Mouse (Mus musculus) left cerebral cortex, postnatal 4 days (tissue): ENCODE measurements around the gene Gm10717. TPM values are rescaled to one million over a fixed set of nuclear protein-coding genes. Genes with fewer than 3 reads are reported as not detected.
"Not testable (repeated sequence)": the region's sequence is repeated elsewhere in the genome, so short reads cannot be mapped to it uniquely, and the experiment has no call there.

ENCODE experiments used
- DNase-seq: peaks from one replicate; pipeline ENCODE4 v3.0.0-alpha.2; 2022
- intact Hi-C: fragments of 180-260 bp; cut with DNase I; formaldehyde crosslinking; loops from one replicate; pipeline ENCODE4 v1.15.1; 2025
- microRNA-seq: library from miRNA; unstranded; fragments of <30 nt; microRNA quantifications from one replicate; pipeline ENCODE4 v1.2.0, GENCODE M21; 2022
- total RNA-seq, 2 experiments: library from RNA; stranded (reverse); gene quantifications; 2 replicates each; pipeline ENCODE4 v1.2.3; 2021

The Gm10717 gene
- total RNA-seq, 2 experiments from 2014 or later = 0.90 to 1.3 TPM

DNA sequence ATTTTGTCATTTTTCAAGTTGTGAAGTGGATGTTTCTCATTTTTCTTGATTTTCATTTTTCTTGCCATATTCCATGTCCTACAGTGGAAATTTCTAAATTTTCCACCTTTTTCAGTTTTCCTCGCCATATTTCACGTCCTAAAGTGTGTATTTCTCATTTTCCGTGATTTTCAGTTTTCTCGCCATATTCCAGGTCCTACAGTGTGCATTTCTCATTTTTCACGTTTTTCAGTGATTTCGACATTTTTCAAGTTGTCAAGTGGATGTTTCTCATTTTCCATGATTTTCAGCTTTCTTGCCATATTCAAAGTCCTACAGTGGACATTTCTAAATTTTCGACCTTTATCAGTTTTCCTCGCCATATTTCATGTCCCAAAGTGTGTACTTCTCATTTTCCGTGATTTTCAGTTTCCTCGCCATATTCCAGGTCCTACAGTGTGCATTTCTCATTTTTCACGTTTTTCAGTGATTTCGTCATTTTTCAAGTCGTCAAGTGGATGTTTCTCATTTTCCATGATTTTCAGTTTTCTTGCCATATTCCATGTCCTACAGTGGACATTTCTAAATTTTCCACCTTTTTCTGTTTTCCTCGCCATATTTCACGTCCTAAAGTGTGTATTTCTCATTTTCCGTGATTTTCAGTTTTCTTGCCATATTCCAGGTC lies 1.1 kb upstream of the Gm10717 start:
- intact Hi-C loops, DNase-seq: not testable (repeated sequence)

DNA sequence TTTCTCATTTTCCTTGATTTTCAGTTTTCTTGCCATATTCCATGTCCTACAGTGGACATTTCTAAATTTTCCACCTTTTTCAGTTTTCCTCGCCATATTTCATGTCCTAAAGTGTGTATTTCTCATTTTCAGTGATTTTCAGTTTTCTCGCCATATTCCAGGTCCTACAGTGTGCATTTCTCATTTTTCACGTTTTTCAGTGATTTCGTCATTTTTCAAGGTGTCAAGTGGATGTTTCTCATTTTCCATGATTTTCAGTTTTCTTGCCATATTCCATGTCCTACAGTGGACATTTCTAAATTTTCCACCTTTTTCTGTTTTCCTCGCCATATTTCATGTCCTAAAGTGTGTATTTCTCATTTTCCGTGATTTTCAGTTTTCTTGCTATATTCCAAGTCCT lies 436 bp downstream of the Gm10717 start:
- DNase-seq, intact Hi-C loops: not testable (repeated sequence)

DNA sequence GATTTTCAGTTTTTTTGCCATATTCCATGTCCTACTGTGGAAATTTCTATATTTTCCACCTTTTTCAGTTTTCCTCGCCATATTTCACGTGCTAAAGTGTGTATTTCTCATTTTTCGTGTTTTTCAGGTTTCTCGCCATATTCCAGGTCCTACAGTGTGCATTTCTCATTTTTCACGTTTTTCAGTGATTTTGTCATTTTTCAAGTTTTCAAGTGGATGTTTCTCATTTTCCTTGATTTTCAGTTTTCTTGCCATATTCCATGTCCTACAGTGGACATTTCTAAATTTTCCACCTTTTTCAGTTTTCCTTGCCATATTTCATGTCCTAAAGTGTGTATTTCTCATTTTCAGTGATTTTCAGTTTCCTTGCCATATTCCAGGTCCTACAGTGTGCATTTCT lies 919 bp downstream of the Gm10717 start:
- DNase-seq, intact Hi-C loops: not testable (repeated sequence)

DNA sequence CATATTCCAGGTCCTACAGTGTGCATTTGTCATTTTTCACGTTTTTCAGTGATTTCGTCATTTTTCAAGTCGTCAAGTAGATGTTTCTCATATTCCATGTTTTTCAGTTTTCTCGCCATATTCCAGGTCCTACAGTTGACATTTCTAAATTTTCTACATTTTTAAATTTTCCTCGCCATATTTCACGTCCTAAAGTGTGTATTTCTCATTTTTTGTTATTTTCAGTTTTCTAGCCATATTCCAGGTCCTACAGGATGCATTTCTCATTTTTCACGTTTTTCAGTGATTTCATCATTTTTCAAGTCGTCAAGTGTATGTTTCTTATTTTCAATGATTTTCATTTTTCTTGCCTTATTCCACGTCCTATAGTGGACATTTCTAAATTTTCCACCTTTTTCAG lies 1.5 kb downstream of the Gm10717 start:
- intact Hi-C loops, DNase-seq: not testable (repeated sequence)

DNA sequence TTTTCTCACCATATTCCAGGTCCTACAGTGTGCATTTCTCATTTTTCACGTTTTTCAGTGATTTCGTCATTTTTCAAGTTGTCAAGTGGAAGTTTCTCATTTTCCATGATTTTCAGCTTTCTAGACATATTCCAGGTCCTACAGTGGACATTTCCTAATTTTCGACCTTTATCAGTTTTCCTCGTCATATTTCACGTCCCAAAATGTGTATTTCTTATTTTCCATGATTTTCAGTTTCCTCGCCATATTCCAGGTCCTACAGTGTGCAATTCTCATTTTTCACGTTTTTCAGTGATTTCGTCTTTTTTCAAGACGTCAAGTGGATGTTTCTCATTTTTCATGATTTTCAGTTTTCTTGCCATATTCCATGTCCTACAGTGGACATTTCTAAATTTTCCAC lies 2.0 kb downstream of the Gm10717 start:
- intact Hi-C loops, DNase-seq: not testable (repeated sequence)

DNA sequence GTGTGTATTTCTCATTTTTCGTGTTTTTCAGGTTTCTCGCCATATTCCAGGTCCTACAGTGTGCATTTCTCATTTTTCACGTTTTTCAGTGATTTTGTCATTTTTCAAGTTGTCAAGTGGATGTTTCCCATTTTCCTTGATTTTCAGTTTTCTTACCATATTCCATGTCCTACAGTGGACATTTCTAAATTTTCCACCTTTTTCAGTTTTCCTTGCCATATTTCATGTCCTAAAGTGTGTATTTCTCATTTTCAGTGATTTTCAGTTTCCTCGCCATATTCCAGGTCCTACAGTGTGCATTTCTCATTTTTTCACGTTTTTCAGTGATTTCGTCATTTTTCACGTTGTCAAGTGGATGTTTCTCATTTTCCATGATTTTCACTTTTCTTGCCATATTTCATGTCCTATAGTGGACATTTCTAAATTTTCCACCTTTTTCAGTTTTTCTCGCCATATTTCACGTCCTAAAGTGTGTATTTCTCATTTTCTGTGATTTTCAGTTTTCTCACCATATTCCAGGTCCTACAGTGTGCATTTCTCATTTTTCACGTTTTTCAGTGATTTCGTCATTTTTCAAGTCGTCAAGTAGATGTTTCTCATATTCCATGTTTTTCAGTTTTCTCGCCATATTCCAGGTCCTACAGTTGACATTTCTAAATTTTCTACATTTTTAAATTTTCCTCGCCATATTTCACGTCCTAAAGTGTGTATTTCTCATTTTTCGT lies 4.2 kb downstream of the Gm10717 start:
- intact Hi-C loops, DNase-seq: not testable (repeated sequence)

DNA sequence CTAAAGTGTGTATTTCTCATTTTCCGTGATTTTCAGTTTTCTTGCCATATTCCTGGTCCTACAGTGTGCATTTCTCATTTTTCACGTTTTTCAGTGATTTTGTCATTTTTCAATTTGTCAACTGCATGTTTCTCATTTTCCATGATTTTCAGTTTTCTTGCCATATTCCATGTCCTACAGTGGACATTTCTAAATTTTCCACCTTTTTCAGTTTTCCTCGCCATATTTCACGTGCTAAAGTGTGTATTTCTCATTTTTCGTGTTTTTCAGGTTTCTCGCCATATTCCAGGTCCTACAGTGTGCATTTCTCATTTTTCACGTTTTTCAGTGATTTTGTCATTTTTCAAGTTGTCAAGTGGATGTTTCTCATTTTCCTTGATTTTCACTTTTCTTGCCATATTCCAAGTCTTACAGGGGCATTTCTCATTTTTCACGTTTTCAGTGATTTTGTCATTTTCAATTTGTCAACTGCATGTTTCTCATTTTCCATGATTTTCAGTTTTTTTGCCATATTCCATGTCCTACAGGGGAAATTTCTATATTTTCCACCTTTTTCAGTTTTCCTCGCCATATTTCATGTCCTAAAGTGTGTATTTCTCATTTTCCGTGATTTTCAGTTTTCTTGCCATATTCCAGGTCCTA lies 5.6 kb downstream of the Gm10717 start:
- DNase-seq, intact Hi-C loops: not testable (repeated sequence)

DNA sequence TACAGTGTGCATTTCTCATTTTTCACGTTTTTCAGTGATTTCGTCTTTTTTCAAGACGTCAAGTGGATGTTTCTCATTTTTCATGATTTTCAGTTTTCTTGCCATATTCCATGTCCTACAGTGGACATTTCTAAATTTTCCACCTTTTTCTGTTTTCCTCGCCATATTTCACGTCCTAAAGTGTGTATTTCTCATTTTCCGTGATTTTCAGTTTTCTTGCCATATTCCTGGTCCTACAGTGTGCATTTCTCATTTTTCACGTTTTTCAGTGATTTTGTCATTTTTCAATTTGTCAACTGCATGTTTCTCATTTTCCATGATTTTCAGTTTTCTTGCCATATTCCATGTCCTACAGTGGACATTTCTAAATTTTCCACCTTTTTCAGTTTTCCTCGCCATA lies 9.1 kb downstream of the Gm10717 start, which contains the start of gene Gm17535:
Gene Gm17535, plus strand, starts transcription at position 301 of the 400 bp plus-strand sequence.
- DNase-seq, intact Hi-C loops: not testable (repeated sequence)

DNA sequence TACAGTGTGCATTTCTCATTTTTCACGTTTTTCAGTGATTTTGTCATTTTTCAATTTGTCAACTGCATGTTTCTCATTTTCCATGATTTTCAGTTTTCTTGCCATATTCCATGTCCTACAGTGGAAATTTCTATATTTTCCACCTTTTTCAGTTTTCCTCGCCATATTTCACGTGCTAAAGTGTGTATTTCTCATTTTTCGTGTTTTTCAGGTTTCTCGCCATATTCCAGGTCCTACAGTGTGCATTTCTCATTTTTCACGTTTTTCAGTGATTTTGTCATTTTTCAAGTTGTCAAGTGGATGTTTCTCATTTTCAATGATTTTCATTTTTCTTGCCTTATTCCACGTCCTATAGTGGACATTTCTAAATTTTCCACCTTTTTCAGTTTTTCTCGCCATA lies 11.4 kb downstream of the Gm10717 start, which contains the start of gene Gm10715:
Gene Gm10715, plus strand, starts transcription at position 301 of the 400 bp plus-strand sequence.
- DNase-seq, intact Hi-C loops: not testable (repeated sequence)

DNA sequence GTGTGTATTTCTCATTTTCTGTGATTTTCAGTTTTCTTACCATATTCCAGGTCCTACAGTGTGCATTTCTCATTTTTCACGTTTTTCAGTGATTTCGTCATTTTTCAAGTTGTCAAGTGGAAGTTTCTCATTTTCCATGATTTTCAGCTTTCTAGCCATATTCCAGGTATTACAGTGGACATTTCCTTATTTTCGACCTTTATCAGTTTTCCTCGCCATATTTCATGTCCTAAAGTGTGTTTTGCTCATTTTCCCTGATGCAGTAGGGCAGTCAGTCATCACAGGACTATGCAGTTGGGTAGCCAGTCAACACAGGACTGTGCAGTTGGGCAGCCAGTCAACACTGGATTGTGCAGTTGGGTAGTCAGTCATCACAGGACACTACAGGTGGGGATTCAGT lies 12.9 kb downstream of the Gm10717 start:
- intact Hi-C loops, DNase-seq: not testable (repeated sequence)

Small RNA genes lying within 50 kb of the gene (microRNA-seq; reads per million reads assigned to microRNA genes)
- gene Mir101c = not detected

Other genes with a start within 250 kb of the Gm10717 start
- not detected for gene Gm10722, start 24.5 kb upstream of the Gm10717 start, total RNA-seq
- gene Gm11168, start 22.1 kb upstream of the Gm10717 start, total RNA-seq = not detected
- 1 to 10 TPM in 1 of 2 experiments, under 1 TPM in 1; 0.86 to 1.8 TPM for gene Gm10721, start 12.3 kb upstream of the Gm10717 start, total RNA-seq
- not detected for gene Gm10720, start 9.8 kb upstream of the Gm10717 start, total RNA-seq
- gene Gm10719, start 8.0 kb upstream of the Gm10717 start, total RNA-seq = 1 to 10 TPM; 1.8 to 3.5 TPM
- 1 to 10 TPM; 3.1 to 3.3 TPM for gene Gm10718, start 1.9 kb upstream of the Gm10717 start, total RNA-seq
- gene Gm17535, start 9.2 kb downstream of the Gm10717 start, total RNA-seq = not detected
- not detected for gene Gm10715, start 11.5 kb downstream of the Gm10717 start, total RNA-seq